Mouse (Mus musculus) MEL (cell line): ENCODE data around the gene Pmm2. TPM values are rescaled to one million over a fixed set of nuclear protein-coding genes. Genes with fewer than 3 reads are reported as not detected.
A peak's percentile ranks its signal among the peaks of the same experiment; 100 is the strongest.

ENCODE experiments used
- DNase-seq: peaks from one replicate; pipeline ENCODE4 v3.0.0; 2011; ENCODE audit warnings: low read depth, low spot score
- H3K27ac ChIP-seq: 2 replicates; pipeline ENCODE4 v1.5.1; 2012; ENCODE audit warnings: low read depth, mild to moderate bottlenecking, control low read depth, low read length, moderate library complexity; ENCODE audit not compliant: control insufficient read depth
- H3K27me3 ChIP-seq, 2 experiments: fragments of 150-350 bp in 1 of 2; sonication (generic) in 1 of 2; 2 replicates each; pipeline ENCODE4 v1.6.1; 2012; ENCODE audit warnings: low read length in 2 of 2, mild to moderate bottlenecking in 2 of 2, improper control_type of control experiment in 1 of 2, moderate library complexity in 1 of 2; ENCODE audit not compliant: insufficient read depth in 2 of 2, control insufficient read depth in 1 of 2
- H3K36me3 ChIP-seq, 2 experiments: 2 replicates each; pipeline ENCODE4 v1.6.1; 2012 to 2014; ENCODE audit warnings: low read length in 2 of 2, improper control_type of control experiment in 1 of 2, inconsistent platforms in 1 of 2, mild to moderate bottlenecking in 1 of 2; ENCODE audit not compliant: insufficient read depth in 2 of 2, control insufficient read depth in 1 of 2
- H3K4me1 ChIP-seq, 2 experiments: fragments of 150-350 bp in 1 of 2; sonication (generic) in 1 of 2; 2 replicates each; pipeline ENCODE4 v1.6.1; 2012; ENCODE audit warnings: low read length in 2 of 2, improper control_type of control experiment in 1 of 2, mild to moderate bottlenecking in 1 of 2; ENCODE audit not compliant: insufficient read depth in 2 of 2, control insufficient read depth in 1 of 2
- H3K4me3 ChIP-seq, 2 experiments: fragments of 150-350 bp in 1 of 2; sonication (generic) in 1 of 2; 2 replicates each; pipeline ENCODE4 v1.5.1; 2012; ENCODE audit warnings: low read depth in 2 of 2, low read length in 2 of 2, mild to moderate bottlenecking in 2 of 2, moderate library complexity in 2 of 2, control low read depth in 1 of 2, improper control_type of control experiment in 1 of 2; ENCODE audit not compliant: control insufficient read depth in 1 of 2, insufficient read depth in 1 of 2
- H3K79me2 ChIP-seq: 2 replicates; pipeline ENCODE4 v1.6.1; 2012; ENCODE audit warnings: mild to moderate bottlenecking, low read length, moderate library complexity; ENCODE audit not compliant: control insufficient read depth, poor library complexity, insufficient read depth
- H3K9ac ChIP-seq: 2 replicates; pipeline ENCODE4 v1.6.1; 2012; ENCODE audit warnings: low read depth, mild to moderate bottlenecking, control low read depth, low read length, moderate library complexity; ENCODE audit not compliant: control insufficient read depth, poor library complexity, severe bottlenecking
- H3K9me3 ChIP-seq: fragments of 150-350 bp; sonication (generic); replicated peaks from 2 replicates; pipeline ENCODE4 v1.6.1; 2012; ENCODE audit warnings: mild to moderate bottlenecking, low read length, improper control_type of control experiment, moderate library complexity; ENCODE audit not compliant: insufficient read depth
- BHLHE40 ChIP-seq: IDR thresholded peaks from 2 replicates; pipeline ENCODE4 v1.6.1; 2012; ENCODE audit warnings: low read depth, mild to moderate bottlenecking, inconsistent platforms, low read length, improper control_type of control experiment, borderline replicate concordance
- CHD2 ChIP-seq: IDR thresholded peaks from 2 replicates; pipeline ENCODE4 v1.6.1; 2011; ENCODE audit warnings: low read length, improper control_type of control experiment
- EP300 ChIP-seq, 2 experiments: IDR thresholded peaks; 2 replicates each; pipeline ENCODE4 v1.6.1; 2011; ENCODE audit warnings: improper control_type of control experiment in 2 of 2, low read length in 2 of 2, low read depth in 1 of 2, mild to moderate bottlenecking in 1 of 2
- ETS1 ChIP-seq: IDR thresholded peaks from 2 replicates; pipeline ENCODE4 v1.6.1; 2012; ENCODE audit warnings: low read depth, mild to moderate bottlenecking, inconsistent platforms, low read length, improper control_type of control experiment, moderate library complexity
- GATA1 ChIP-seq: IDR thresholded peaks from 2 replicates; pipeline ENCODE4 v1.6.1; 2011; ENCODE audit warnings: low read depth, low read length, improper control_type of control experiment
- HCFC1 ChIP-seq: IDR thresholded peaks from 2 replicates; pipeline ENCODE4 v1.6.1; 2012; ENCODE audit warnings: low read depth, mild to moderate bottlenecking, inconsistent platforms, low read length, improper control_type of control experiment, moderate library complexity
- JUND ChIP-seq: IDR thresholded peaks from 2 replicates; pipeline ENCODE4 v1.6.1; 2011; ENCODE audit warnings: low read depth, mild to moderate bottlenecking, improper control_type of control experiment, low read length
- MAX ChIP-seq: IDR thresholded peaks from 2 replicates; pipeline ENCODE4 v1.6.1; 2011; ENCODE audit warnings: low read length, improper control_type of control experiment
- MEF2A ChIP-seq: IDR thresholded peaks from 2 replicates; pipeline ENCODE4 v1.6.1; 2014; ENCODE audit warnings: low read depth, mild to moderate bottlenecking, inconsistent platforms, low read length, improper control_type of control experiment; ENCODE audit not compliant: poor library complexity, insufficient replicate concordance, severe bottlenecking; ENCODE audit errors: extremely low read depth
- MXI1 ChIP-seq: IDR thresholded peaks from 2 replicates; pipeline ENCODE4 v1.6.1; 2011; ENCODE audit warnings: mild to moderate bottlenecking, low read depth, low read length, improper control_type of control experiment
- MYB ChIP-seq: IDR thresholded peaks from 2 replicates; pipeline ENCODE4 v1.6.1; 2011; ENCODE audit warnings: mild to moderate bottlenecking, low read depth, low read length, improper control_type of control experiment
- MYC ChIP-seq: IDR thresholded peaks from 2 replicates; pipeline ENCODE4 v1.6.1; 2011; ENCODE audit warnings: low read depth, mild to moderate bottlenecking, low read length, improper control_type of control experiment, moderate library complexity
- POLR2AphosphoS2 ChIP-seq: IDR thresholded peaks from 2 replicates; pipeline ENCODE4 v1.6.1; 2011; ENCODE audit warnings: low read length, improper control_type of control experiment
- RAD21 ChIP-seq: IDR thresholded peaks from 2 replicates; pipeline ENCODE4 v1.6.1; 2011; ENCODE audit warnings: mild to moderate bottlenecking, low read depth, low read length, improper control_type of control experiment
- RCOR1 ChIP-seq: IDR thresholded peaks from 2 replicates; pipeline ENCODE4 v1.6.1; 2012; ENCODE audit warnings: low read depth, mild to moderate bottlenecking, inconsistent platforms, low read length, improper control_type of control experiment
- SIN3A ChIP-seq: IDR thresholded peaks from 2 replicates; pipeline ENCODE4 v1.6.1; 2012; ENCODE audit warnings: low read length, improper control_type of control experiment, inconsistent platforms
- SMC3 ChIP-seq: IDR thresholded peaks from 2 replicates; pipeline ENCODE4 v1.6.1; 2011; ENCODE audit warnings: low read depth, low read length, improper control_type of control experiment
- TAL1 ChIP-seq: IDR thresholded peaks from 2 replicates; pipeline ENCODE4 v1.6.1; 2012; ENCODE audit warnings: mild to moderate bottlenecking, inconsistent platforms, low read length, moderate library complexity, mixed read lengths
- TCF12 ChIP-seq: IDR thresholded peaks from 2 replicates; pipeline ENCODE4 v1.6.1; 2014; ENCODE audit warnings: low read depth, mild to moderate bottlenecking, inconsistent platforms, low read length, improper control_type of control experiment, moderate library complexity
- USF1 ChIP-seq: IDR thresholded peaks from 2 replicates; pipeline ENCODE4 v1.6.1; 2014; ENCODE audit warnings: low read depth, mild to moderate bottlenecking, inconsistent platforms, low read length, improper control_type of control experiment, moderate library complexity
- USF2 ChIP-seq, 2 experiments: IDR thresholded peaks; 2 replicates each; pipeline ENCODE4 v1.6.1; 2011 to 2012; ENCODE audit warnings: improper control_type of control experiment in 2 of 2, low read length in 2 of 2, borderline replicate concordance in 1 of 2, inconsistent platforms in 1 of 2, low read depth in 1 of 2, mild to moderate bottlenecking in 1 of 2; ENCODE audit not compliant: insufficient read depth in 1 of 2
- ZC3H11A ChIP-seq: IDR thresholded peaks from 2 replicates; pipeline ENCODE4 v1.6.1; 2012; ENCODE audit warnings: low read depth, mild to moderate bottlenecking, inconsistent platforms, low read length, improper control_type of control experiment
- polyA plus RNA-seq, 2 experiments: library from polyadenylated mRNA; stranded (reverse) in 1 of 2; unstranded in 1 of 2; fragments of >175 nt in 1 of 2; fragments of >200 nt in 1 of 2; gene quantifications; 2 replicates each; pipeline versions ENCODE4 v1.2.1 to v1.2.4; 2012; ENCODE audit warnings: low replicate concordance in 2 of 2, low read depth in 1 of 2; ENCODE audit not compliant: insufficient read length in 2 of 2, insufficient read depth in 1 of 2, missing spikeins in 1 of 2
- total RNA-seq: library from RNA; depleted of rRNA; stranded (reverse); fragments of 300-350 nt; gene quantifications from 2 replicates; pipeline ENCODE4 v1.2.3, GENCODE M21; 2012

The Pmm2 gene
- total and polyA plus RNA-seq, 3 experiments: 53.4 to 96.0 TPM; not detected in 1

- Histone ChIP-seq H3K9me3 (no peaks in the 10 kb centered on the region), H3K27ac (peak overlapping the region; percentile 89), H3K36me3 (peaks cover 0 to 37% of the 10 kb centered on the region in 2 experiments; a peak in 3 of 4 replicates), H3K9ac (peak overlapping the region; percentile 90), H3K4me3 (peak overlapping the region; percentile 79 to 85), H3K4me1 (peaks cover 6 to 27% of the 10 kb centered on the region in 2 experiments; a peak in 3 of 4 replicates), H3K79me2 (peaks cover 49% of the 10 kb centered on the region), H3K27me3 (no peaks in the 10 kb centered on the region)
- TF ChIP-seq CHD2 (no peak), GATA1 (0 out of 2 replicates have a peak, but pooled peaks have one; percentile 4), POLR2AphosphoS2 (no peak), MYB (no peak)
- peak; percentile 58 for DNase-seq
Observed at GRCm38 (mm10) chr16:8638131-8638530, 657 bp downstream of the Pmm2 start.

DNA sequence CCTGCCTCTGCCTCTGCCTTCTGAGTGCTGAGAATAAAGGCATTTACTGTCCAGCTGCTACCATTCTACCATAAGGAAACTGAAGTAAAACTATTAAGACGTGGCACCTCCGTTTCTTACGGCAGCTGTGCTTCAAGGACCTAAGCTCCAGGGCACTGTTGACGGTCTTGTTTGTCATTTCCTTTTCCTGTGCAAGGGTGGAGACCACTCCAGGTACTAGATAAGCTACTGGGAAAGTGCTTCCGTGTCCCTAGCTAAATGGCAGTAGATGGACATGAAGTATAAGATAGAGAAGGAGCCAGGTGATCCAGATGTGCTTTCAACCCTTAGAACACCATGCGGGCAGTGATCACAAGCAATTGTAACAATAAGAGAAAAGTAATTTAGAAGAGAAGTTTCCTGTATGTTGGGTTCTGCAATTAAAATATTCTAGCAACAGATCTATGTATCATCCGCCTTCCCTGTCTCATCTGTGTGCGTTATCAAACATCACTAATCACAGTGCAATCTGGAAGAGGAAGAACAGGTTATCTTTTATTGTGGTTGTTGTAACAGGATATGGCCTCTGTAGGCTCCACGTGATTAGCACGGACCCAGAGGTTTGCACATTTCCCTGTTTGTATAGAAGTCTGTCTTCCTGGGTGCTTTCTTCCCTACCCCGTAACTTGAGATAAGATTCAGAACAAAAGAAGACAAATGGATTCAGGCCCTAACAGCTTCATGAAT lies 2.2 kb downstream of the Pmm2 start:
- peak overlapping the region; percentile 40 for H3K9ac ChIP-seq
- H3K79me2 ChIP-seq: peaks cover 51% of the 10 kb centered on the region
- no peaks in the 10 kb centered on the region for H3K9me3 ChIP-seq
- peak overlapping the region; percentile 50 for H3K27ac ChIP-seq
- H3K4me1 ChIP-seq: peaks cover 6 to 27% of the 10 kb centered on the region in 2 experiments; a peak in 3 of 4 replicates
- peaks cover 5 to 36% of the 10 kb centered on the region in 2 experiments; a peak in 3 of 4 replicates for H3K36me3 ChIP-seq
- peak; percentile 77 for TF ChIP-seq MAX
- peak; percentile 84 for TF ChIP-seq MYC
- TF ChIP-seq ZC3H11A: no peak
- TF ChIP-seq ETS1: peak; percentile 68; the same call in 1 of the 2 replicates
- peak; percentile 94 for TF ChIP-seq RCOR1
- TF ChIP-seq USF1: peak; percentile 88
- peak; percentile 94 for TF ChIP-seq BHLHE40
- TF ChIP-seq SMC3: no peak
- no peak for TF ChIP-seq MEF2A
- peak; percentile 59 for TF ChIP-seq SIN3A
- no peak for TF ChIP-seq RAD21
- no peak for TF ChIP-seq CHD2
- TF ChIP-seq MXI1: peak; percentile 86
- 0 out of 2 replicates have a peak, but pooled peaks have one; percentile 19 for TF ChIP-seq TAL1
- TF ChIP-seq POLR2AphosphoS2: no peak
- 0 out of 2 replicates have a peak, but pooled peaks have one; percentile 37 for TF ChIP-seq TCF12
- TF ChIP-seq HCFC1: peak; percentile 45; the same call in 1 of the 2 replicates
- TF ChIP-seq JUND: no peak
- peak; percentile 92 for TF ChIP-seq GATA1
- TF ChIP-seq EP300 (IDR thresholded peaks at IDR 0.05; ENCODE audit: low read depth in 1 of 2, low read length in 2 of 2): peak; percentile 69 to 75
- 0 out of 4 replicates have a peak, but pooled peaks of 1 of the 2 experiments have one; percentile 33 for TF ChIP-seq USF2 (IDR thresholded peaks at IDR 0.05; ENCODE audit: borderline replicate concordance in 1 of 2, insufficient read depth in 1 of 2, low read depth in 1 of 2, low read length in 2 of 2)
- no peaks in the 10 kb centered on the region for H3K27me3 ChIP-seq
- peak; percentile 57 for DNase-seq
- H3K4me3 ChIP-seq: peak overlapping the region in 1 of 2 experiments; percentile 8; a peak in 1 of 4 replicates
